Mouse (Mus musculus) heart, embryonic 10.5 days (tissue): ENCODE results near the gene Optc. TPM values are rescaled to one million over a fixed set of nuclear protein-coding genes. Genes with fewer than 3 reads are reported as not detected.

ENCODE experiments used
- DNase-seq: peaks from one replicate; pipeline ENCODE4 v3.0.0-alpha.2; 2017; ENCODE audit warnings: low spot score
- H3K27ac ChIP-seq: fragments of 300-500 bp; sonication (generic); 2 replicates; pipeline ENCODE4 v1.5.1; 2016; ENCODE audit warnings: mild to moderate bottlenecking
- H3K27me3 ChIP-seq: fragments of 300-500 bp; sonication (generic); 2 replicates; pipeline ENCODE4 v1.6.1; 2016; ENCODE audit warnings: mild to moderate bottlenecking; ENCODE audit not compliant: poor library complexity, insufficient read depth, severe bottlenecking
- H3K36me3 ChIP-seq: fragments of 300-500 bp; sonication (generic); 2 replicates; pipeline ENCODE4 v1.6.1; 2016; ENCODE audit warnings: mild to moderate bottlenecking, moderate library complexity
- H3K4me1 ChIP-seq: fragments of 300-500 bp; sonication (generic); 2 replicates; pipeline ENCODE4 v1.6.1; 2016; ENCODE audit warnings: mild to moderate bottlenecking
- H3K4me3 ChIP-seq: fragments of 300-500 bp; sonication (generic); 2 replicates; pipeline ENCODE4 v1.5.1; 2016; ENCODE audit warnings: mild to moderate bottlenecking, moderate library complexity
- H3K9me3 ChIP-seq: fragments of 300-500 bp; sonication (generic); 2 replicates; pipeline ENCODE4 v1.6.1; 2016; ENCODE audit warnings: mild to moderate bottlenecking, moderate library complexity
- WGBS: fragments of 180-500 bp; shearing (Covaris S2); methylation state at CpG from one replicate; pipeline ENCODE4 v1.1.7; 2016; 5-methylcytosine and 5-hydroxymethylcytosine counted together
- polyA plus RNA-seq: library from polyadenylated mRNA; unstranded; fragments of >200 nt; fragmentation: Nextera tagmentation; extraction: Ambion mirVana; gene quantifications from 2 replicates; pipeline ENCODE4 v1.2.1, GENCODE M21; 2016

The Optc gene
- polyA plus RNA-seq, 1 experiment from 2014 or later = 0.16 TPM

- Histone ChIP-seq H3K27ac (peak overlapping the region; percentile 47; the same call in 1 of the 2 replicates), H3K4me1 (peaks cover 77% of the 10 kb centered on the region), H3K36me3 (no peaks in the 10 kb centered on the region), H3K4me3 (no peak overlapping the region), H3K27me3 (peaks cover 29% of the 10 kb centered on the region), H3K9me3 (no peaks in the 10 kb centered on the region)
- DNase-seq = no peak
- WGBS = 5% methylated on average over 8 of the region's 8 CpGs
Measured at GRCm38 (mm10) chr1:133887044-133887443, 20.8 kb downstream of the Optc start.

- peaks cover 29% of the 10 kb centered on the region for H3K27me3 ChIP-seq
- 47% methylated on average over 6 of the region's 6 CpGs for WGBS
- peaks cover 77% of the 10 kb centered on the region for H3K4me1 ChIP-seq
Measured at GRCm38 (mm10) chr1:133886431-133886830, 21.4 kb downstream of the Optc start.

GRCm38 (mm10) chr1:133885811-133886210, 22.0 kb downstream of the Optc start:
- Histone ChIP-seq H3K4me3 (no peak overlapping the region), H3K9me3 (no peaks in the 10 kb centered on the region), H3K27me3 (peaks cover 29% of the 10 kb centered on the region), H3K36me3 (no peaks in the 10 kb centered on the region), H3K27ac (0 out of 2 replicates have a peak overlapping the region, but pooled peaks have one; percentile 47), H3K4me1 (peaks cover 76% of the 10 kb centered on the region)
- 88% methylated on average over 7 of the region's 7 CpGs for WGBS
- DNase-seq = no peak

More at GRCm38 (mm10) chr1:133886431-133886830, 21.4 kb downstream of the Optc start:
- Histone ChIP-seq H3K27ac (peak overlapping the region; percentile 47; the same call in 1 of the 2 replicates), H3K4me3 (no peak overlapping the region), H3K36me3 (no peaks in the 10 kb centered on the region), H3K9me3 (no peaks in the 10 kb centered on the region)
- DNase-seq = no peak

- Histone ChIP-seq H3K4me3 (no peak overlapping the region), H3K4me1 (peaks cover 71% of the 10 kb centered on the region), H3K9me3 (no peaks in the 10 kb centered on the region), H3K27me3 (peaks cover 29% of the 10 kb centered on the region), H3K27ac (0 out of 2 replicates have a peak overlapping the region, but pooled peaks have one; percentile 17), H3K36me3 (no peaks in the 10 kb centered on the region)
- no peak for DNase-seq
- 68% methylated on average over 9 of the region's 9 CpGs for WGBS
Measured at GRCm38 (mm10) chr1:133884746-133885145, 23.1 kb downstream of the Optc start.

- WGBS = 61% methylated on average over 6 of the region's 6 CpGs
Measured at GRCm38 (mm10) chr1:133884090-133884489, 23.7 kb downstream of the Optc start.

GRCm38 (mm10) chr1:133882283-133883217, 25.2 kb downstream of the Optc start:
- H3K36me3 ChIP-seq = no peaks in the 10 kb centered on the region
- H3K4me3 ChIP-seq = no peak overlapping the region
- H3K27me3 ChIP-seq = peaks cover 26% of the 10 kb centered on the region
- DNase-seq = no peak
- WGBS = 59% methylated on average over 11 of the region's 11 CpGs
- H3K4me1 ChIP-seq = peaks cover 76% of the 10 kb centered on the region
- H3K9me3 ChIP-seq = no peaks in the 10 kb centered on the region
- H3K27ac ChIP-seq = peak overlapping the region; percentile 71

More at GRCm38 (mm10) chr1:133884090-133884489, 23.7 kb downstream of the Optc start:
- H3K4me1 ChIP-seq = peaks cover 68% of the 10 kb centered on the region
- H3K9me3 ChIP-seq = no peaks in the 10 kb centered on the region
- DNase-seq = no peak
- peaks cover 29% of the 10 kb centered on the region for H3K27me3 ChIP-seq
- H3K27ac ChIP-seq = 0 out of 2 replicates have a peak overlapping the region, but pooled peaks have one; percentile 17
- no peaks in the 10 kb centered on the region for H3K36me3 ChIP-seq
- H3K4me3 ChIP-seq = no peak overlapping the region

GRCm38 (mm10) chr1:133881813-133882212, 26.0 kb downstream of the Optc start:
- peak overlapping the region; percentile 71 for H3K27ac ChIP-seq
- WGBS = 50% methylated on average over 6 of the region's 6 CpGs
- H3K9me3 ChIP-seq = no peaks in the 10 kb centered on the region
- DNase-seq = no peak
- H3K36me3 ChIP-seq = no peaks in the 10 kb centered on the region
- H3K27me3 ChIP-seq = peaks cover 22% of the 10 kb centered on the region
- H3K4me3 ChIP-seq = no peak overlapping the region
- peaks cover 69% of the 10 kb centered on the region for H3K4me1 ChIP-seq

- Histone ChIP-seq H3K9me3 (no peaks in the 10 kb centered on the region), H3K27me3 (0 out of 2 replicates have a peak, but pooled peaks cover 6% of the 10 kb centered on the region), H3K4me3 (no peak overlapping the region), H3K27ac (no peak overlapping the region), H3K4me1 (peaks cover 62% of the 10 kb centered on the region), H3K36me3 (no peaks in the 10 kb centered on the region)
- DNase-seq = no peak
- 63% methylated on average over 12 of the region's 12 CpGs for WGBS
Measured at GRCm38 (mm10) chr1:133878825-133879423, 28.9 kb downstream of the Optc start.

GRCm38 (mm10) chr1:133876936-133877335, 30.9 kb downstream of the Optc start:
- H3K9me3 ChIP-seq = no peaks in the 10 kb centered on the region
- H3K36me3 ChIP-seq = no peaks in the 10 kb centered on the region
- no peaks in the 10 kb centered on the region for H3K27me3 ChIP-seq
- no peak for DNase-seq
- peak overlapping the region; percentile 7; the same call in 1 of the 2 replicates for H3K27ac ChIP-seq
- 87% methylated on average over 7 of the region's 7 CpGs for WGBS
- peaks cover 52% of the 10 kb centered on the region for H3K4me1 ChIP-seq
- no peak overlapping the region for H3K4me3 ChIP-seq

- H3K36me3 ChIP-seq = no peaks in the 10 kb centered on the region
- no peak for DNase-seq
- peak overlapping the region; percentile 60 for H3K27ac ChIP-seq
- H3K4me3 ChIP-seq = no peak overlapping the region
- H3K9me3 ChIP-seq = no peaks in the 10 kb centered on the region
- peaks cover 26% of the 10 kb centered on the region for H3K4me1 ChIP-seq
- no peaks in the 10 kb centered on the region for H3K27me3 ChIP-seq
- WGBS = 64% methylated on average over 6 of the region's 6 CpGs
Measured at GRCm38 (mm10) chr1:133873086-133873813, 34.5 kb downstream of the Optc start.

GRCm38 (mm10) chr1:133871241-133871640, 36.6 kb downstream of the Optc start:
- Histone ChIP-seq H3K4me3 (no peak overlapping the region), H3K9me3 (no peaks in the 10 kb centered on the region), H3K4me1 (peaks cover 25% of the 10 kb centered on the region), H3K27ac (no peak overlapping the region), H3K27me3 (no peaks in the 10 kb centered on the region), H3K36me3 (no peaks in the 10 kb centered on the region)
- WGBS = 68% methylated on average over 10 of the region's 10 CpGs
- DNase-seq = no peak

- no peaks in the 10 kb centered on the region for H3K9me3 ChIP-seq
- H3K27me3 ChIP-seq = no peaks in the 10 kb centered on the region
- no peak overlapping the region for H3K4me3 ChIP-seq
- H3K27ac ChIP-seq = no peak overlapping the region
- peaks cover 12% of the 10 kb centered on the region for H3K4me1 ChIP-seq
- H3K36me3 ChIP-seq = no peaks in the 10 kb centered on the region
- no peak for DNase-seq
- WGBS = 68% methylated on average over 2 of the region's 2 CpGs
Measured at GRCm38 (mm10) chr1:133869221-133869620, 38.6 kb downstream of the Optc start.
